8 mouse cellular contexts compared by ENCODE assay signal in genomic region chr17:56625495-56625894, GRCm38 (mm10). TPM values are rescaled to one million over a fixed set of nuclear protein-coding genes. Genes with fewer than 3 reads are reported as not detected.
DNase-seq lines count a peak whose midpoint lies in the region; ATAC-seq and TF ChIP-seq lines count a peak whose summit lies in the region.

No protein-coding gene starts in this region.

- peak overlapping the region; percentile 97 for H3K4me2 ChIP-seq in forebrain, embryonic 12.5 days
- peak overlapping the region; percentile 88 for H3K4me2 ChIP-seq in liver, embryonic 14.5 days (ENCODE audit: low read depth)

- H3K9me3 ChIP-seq in forebrain, embryonic 12.5 days, result no peaks in the 10 kb centered on the region
- H3K9me3 ChIP-seq in liver, embryonic 14.5 days (ENCODE audit: control insufficient read depth, low read length), result no peaks in the 10 kb centered on the region

- no peak overlapping the region for H3K27ac ChIP-seq in forebrain, embryonic 12.5 days
- H3K27ac ChIP-seq in liver, embryonic 14.5 days, result no peak overlapping the region

- no peak for ATAC-seq in forebrain, embryonic 12.5 days (ENCODE audit: low FRiP score)
- no peak for ATAC-seq in liver, embryonic 14.5 days (ENCODE audit: insufficient read depth)

- H3K27me3 ChIP-seq in forebrain, embryonic 12.5 days, result peaks cover 6% of the 10 kb centered on the region; the same call in 1 of the 2 replicates
- H3K27me3 ChIP-seq in liver, embryonic 14.5 days (ENCODE audit: control insufficient read depth, insufficient read depth, low read length), result no peaks in the 10 kb centered on the region; the same call in 1 of the 2 replicates

- H3K9ac ChIP-seq in forebrain, embryonic 12.5 days, result no peak overlapping the region
- peak overlapping the region; percentile 85 for H3K9ac ChIP-seq in liver, embryonic 14.5 days (replicated peaks)

- no peak for TF ChIP-seq CTCF in liver, embryonic 14.5 days (IDR thresholded peaks at IDR 0.05; ENCODE audit: low read depth)

- peak overlapping the region; percentile 82; the same call in 1 of the 2 replicates for H3K4me3 ChIP-seq in forebrain, embryonic 12.5 days (replicated peaks)
- peak overlapping the region; percentile 23 to 91; a peak in 3 of 4 replicates for H3K4me3 ChIP-seq in liver, embryonic 14.5 days (ENCODE audit: insufficient read depth in 1 of 2, low read depth in 2 of 2, low read length in 2 of 2)

- TF ChIP-seq EP300 in liver, embryonic 14.5 days (IDR thresholded peaks at IDR 0.05; ENCODE audit: low read depth), result no peak

- WGBS in forebrain, embryonic 12.5 days, result 86% methylated on average over 3 of the region's 3 CpGs
- 54% methylated on average over 3 of the region's 3 CpGs for WGBS in liver, embryonic 14.5 days (ENCODE audit: insufficient replicate concordance)

- DNase-seq in cerebellum, adult 9-11 months, result peak; percentile 22
- no peak for DNase-seq in cerebellum, postnatal 4 days (ENCODE audit: low spot score in 2 of 2)
- DNase-seq in A20 (ENCODE audit: low read depth, low spot score), result peak; percentile 32
- no peak for DNase-seq in liver, embryonic 14.5 days (ENCODE audit: low read depth in 3 of 3, low spot score in 3 of 3)
- no peak for DNase-seq in spleen, postnatal 36 days (ENCODE audit: low spot score in 2 of 2)
- DNase-seq in frontal cortex, postnatal 14 days (ENCODE audit: low spot score in 2 of 2), result no peak
- DNase-seq in gastrocnemius, adult 8-10 months (ENCODE audit: low spot score in 2 of 2), result no peak

- H3K36me3 ChIP-seq in forebrain, embryonic 12.5 days (replicated peaks), result peaks cover 40% of the 10 kb centered on the region
- peaks cover 15% of the 10 kb centered on the region for H3K36me3 ChIP-seq in liver, embryonic 14.5 days (replicated peaks; ENCODE audit: control insufficient read depth, insufficient read depth, low read depth)

- H3K4me1 ChIP-seq in forebrain, embryonic 12.5 days, result peaks cover 27% of the 10 kb centered on the region
- H3K4me1 ChIP-seq in liver, embryonic 14.5 days (replicated peaks; ENCODE audit: control insufficient read depth in 2 of 2, insufficient read depth in 2 of 2, low read length in 1 of 2), result peaks cover 15 to 18% of the 10 kb centered on the region in 2 experiments

RNA-seq across cellular contexts. Expression of gene Lonp1, which starts 1.2 kb away (rescaled TPM):
- polyA plus RNA-seq in forebrain, embryonic 12.5 days (2016; fragmentation: Nextera tagmentation; extraction: Ambion mirVana), result 54.4 and 55.0 TPM in 2 replicates
- polyA plus RNA-seq in liver, embryonic 14.5 days (2012; rRNA removed), result 38.5 and 46.3 TPM in 2 replicates
- 28.8 and 36.9 TPM in 2 replicates for polyA plus RNA-seq in liver, embryonic 14.5 days (2014; fragmentation: Nextera tagmentation; extraction: Ambion mirVana)
- total RNA-seq in gastrocnemius, adult 8-10 months (2022), result 10 to 100 TPM; 63.0 to 69.4 (median 67.5) TPM

RNA-seq across cellular contexts. Expression of gene Catsperd, which starts 2.4 kb away (rescaled TPM):
- polyA plus RNA-seq in forebrain, embryonic 12.5 days (2016; fragmentation: Nextera tagmentation; extraction: Ambion mirVana), result 0.42 and 0.77 TPM in 2 replicates
- polyA plus RNA-seq in liver, embryonic 14.5 days (2012; rRNA removed), result 0.33 and 0.45 TPM in 2 replicates
- polyA plus RNA-seq in liver, embryonic 14.5 days (2014; fragmentation: Nextera tagmentation; extraction: Ambion mirVana), result 0.39 and 0.54 TPM in 2 replicates
- not detected for total RNA-seq in gastrocnemius, adult 8-10 months (2022)

RNA-seq across cellular contexts. Expression of gene Rpl36, which starts 12.3 kb away (rescaled TPM):
- 1,181 and 1,289 TPM in 2 replicates for polyA plus RNA-seq in forebrain, embryonic 12.5 days (2016; fragmentation: Nextera tagmentation; extraction: Ambion mirVana)
- polyA plus RNA-seq in liver, embryonic 14.5 days (2012; rRNA removed), result 1,839 and 1,886 TPM in 2 replicates
- polyA plus RNA-seq in liver, embryonic 14.5 days (2014; fragmentation: Nextera tagmentation; extraction: Ambion mirVana), result 1,322 and 1,328 TPM in 2 replicates
- 100 to 1,000 TPM; 576 to 726 (median 610) TPM for total RNA-seq in gastrocnemius, adult 8-10 months (2022)

RNA-seq across cellular contexts. Expression of gene 2410015M20Rik, which starts 15.9 kb away (rescaled TPM):
- 170 and 173 TPM in 2 replicates for polyA plus RNA-seq in forebrain, embryonic 12.5 days (2016; fragmentation: Nextera tagmentation; extraction: Ambion mirVana)
- polyA plus RNA-seq in liver, embryonic 14.5 days (2012; rRNA removed), result 53.4 and 84.4 TPM in 2 replicates
- 183 and 186 TPM in 2 replicates for polyA plus RNA-seq in liver, embryonic 14.5 days (2014; fragmentation: Nextera tagmentation; extraction: Ambion mirVana)
- 100 to 1,000 TPM; 119 to 142 (median 131) TPM for total RNA-seq in gastrocnemius, adult 8-10 months (2022)

RNA-seq across cellular contexts. Expression of gene Safb, which starts 40.9 kb away (rescaled TPM):
- 180 and 187 TPM in 2 replicates for polyA plus RNA-seq in forebrain, embryonic 12.5 days (2016; fragmentation: Nextera tagmentation; extraction: Ambion mirVana)
- 26.5 and 47.3 TPM in 2 replicates for polyA plus RNA-seq in liver, embryonic 14.5 days (2012; rRNA removed)
- polyA plus RNA-seq in liver, embryonic 14.5 days (2014; fragmentation: Nextera tagmentation; extraction: Ambion mirVana), result 22.1 and 27.1 TPM in 2 replicates
- total RNA-seq in gastrocnemius, adult 8-10 months (2022), result 10 to 100 TPM; 29.6 to 46.7 (median 37.6) TPM

Comparison
In these comparisons a context has a peak if more than half of its experiments do, and no peak if none do; other contexts are left out.
1. DNase-seq: peak in cerebellum, adult 9-11 months (single experiment) and A20 (single experiment); none in cerebellum, postnatal 4 days (0 of 2), liver, embryonic 14.5 days (0 of 3), spleen, postnatal 36 days (0 of 2), frontal cortex, postnatal 14 days (0 of 2) and gastrocnemius, adult 8-10 months (0 of 2).